Mouse (Mus musculus) heart, adult 2 months (tissue): Measurements from ENCODE around the gene Olfr1458.

Experiments
- CTCF ChIP-seq: fragments of 200-600 bp; IDR thresholded peaks from 2 replicates; pipeline ENCODE4 v1.8.1; 2022; ENCODE audit warnings: antibody characterized with exemption, mild to moderate bottlenecking, moderate library complexity
- POLR2A ChIP-seq: fragments of 200-500 bp; IDR thresholded peaks from 2 replicates; pipeline ENCODE4 v1.6.1; 2011; ENCODE audit warnings: mild to moderate bottlenecking, low read depth, low read length, control low read depth; ENCODE audit not compliant: insufficient read depth

- TF ChIP-seq CTCF (no peak), POLR2A (no peak)
Measured at GRCm38 (mm10) chr19:13093908-13094307, 12.7 kb downstream of the Olfr1458 start.
